Mouse (Mus musculus) layer of hippocampus, adult 9-10 months (tissue): ENCODE data around the gene Tor1a.

Experiments
- DNase-seq: peaks from one replicate; pipeline ENCODE4 v3.0.0; 2022; ENCODE audit warnings: low spot score

Gene Tor1a

DNA sequence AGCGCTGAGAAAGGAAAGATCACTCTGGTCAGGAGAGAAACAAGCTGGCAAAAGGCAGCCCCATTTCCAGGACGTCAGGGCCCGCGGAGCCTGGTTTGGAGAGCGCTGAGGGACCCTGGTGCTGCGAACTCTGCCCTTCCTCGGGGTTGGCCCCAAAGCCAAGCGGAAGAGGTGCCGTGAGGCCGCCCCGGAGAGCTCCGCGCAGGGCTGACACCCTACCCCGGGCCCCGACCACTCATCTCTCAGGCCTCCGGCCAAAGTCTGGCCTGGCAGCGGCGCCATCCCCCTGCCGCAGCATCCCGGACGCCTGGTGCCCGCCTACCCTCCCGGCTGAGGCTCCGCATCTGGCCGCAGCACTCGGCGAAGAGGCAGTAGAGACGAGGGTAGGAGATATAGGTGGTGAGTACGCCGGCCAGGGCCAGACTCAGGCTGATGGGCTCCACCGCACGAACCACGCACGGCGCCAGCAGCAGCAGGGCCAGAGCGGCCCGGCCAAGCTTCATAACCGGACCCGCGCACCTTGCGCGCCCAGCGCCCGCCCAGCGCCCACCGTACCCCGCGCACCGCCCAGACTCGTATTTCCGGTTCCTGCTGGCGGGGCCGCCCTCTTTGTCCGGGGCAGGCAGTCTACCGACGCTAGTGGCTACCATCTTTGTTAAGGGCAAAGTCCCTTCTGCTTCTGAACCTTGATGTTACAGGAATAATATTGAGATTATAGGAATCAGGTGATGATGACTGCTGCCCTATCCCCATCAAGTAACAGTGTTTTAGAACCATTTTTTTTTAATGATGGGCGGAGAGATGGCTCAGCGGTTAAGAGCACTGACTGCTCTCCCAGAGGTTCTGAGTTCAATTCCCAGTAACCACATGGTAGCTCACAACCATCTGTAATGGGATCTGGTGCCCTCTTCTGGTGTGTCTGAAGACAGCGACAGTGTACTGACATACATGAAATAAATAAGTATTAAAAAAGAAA is at the start of gene Tor1a:
Tor1a (minus strand) TSS at position 582 of the 976 bp plus-strand sequence.
- DNase-seq: peak; percentile 84

DNA sequence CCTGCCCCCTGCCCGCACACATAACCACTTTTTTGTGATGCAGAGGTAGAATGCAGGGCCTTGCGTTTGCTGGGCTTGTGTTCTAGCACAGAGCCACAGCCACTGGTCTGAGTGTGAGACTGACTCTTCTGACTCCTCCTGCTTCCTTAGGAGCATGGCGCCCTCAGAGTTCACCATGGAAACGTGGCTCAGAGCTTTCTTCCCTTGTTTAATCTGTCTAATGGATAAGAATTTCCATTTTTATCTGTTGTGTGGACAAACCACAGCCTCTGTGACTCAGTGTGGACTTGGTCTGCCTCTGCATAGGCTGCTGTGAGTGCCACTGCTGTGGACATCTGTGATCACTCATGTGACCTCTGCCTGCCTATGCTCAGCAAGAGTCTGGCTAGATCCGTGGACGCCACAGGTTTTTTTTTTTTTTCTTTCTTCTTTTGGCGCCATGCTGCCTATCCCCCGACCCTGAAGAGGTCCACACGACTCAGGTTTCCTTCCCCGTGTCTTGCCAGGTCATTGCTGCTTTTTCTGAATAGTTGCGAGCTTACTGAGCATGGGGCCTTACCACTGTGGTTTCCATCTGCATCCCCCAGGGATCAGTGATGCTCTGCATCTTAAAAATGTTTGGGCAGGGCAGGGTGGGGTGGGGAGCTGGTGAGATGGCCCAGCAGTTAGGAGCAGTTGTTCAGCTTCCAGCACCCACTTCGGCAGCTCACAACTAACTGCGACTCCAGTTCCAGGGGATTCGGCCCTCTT is 45.8 kb upstream of the Tor1a start:
- no peak for DNase-seq

DNA sequence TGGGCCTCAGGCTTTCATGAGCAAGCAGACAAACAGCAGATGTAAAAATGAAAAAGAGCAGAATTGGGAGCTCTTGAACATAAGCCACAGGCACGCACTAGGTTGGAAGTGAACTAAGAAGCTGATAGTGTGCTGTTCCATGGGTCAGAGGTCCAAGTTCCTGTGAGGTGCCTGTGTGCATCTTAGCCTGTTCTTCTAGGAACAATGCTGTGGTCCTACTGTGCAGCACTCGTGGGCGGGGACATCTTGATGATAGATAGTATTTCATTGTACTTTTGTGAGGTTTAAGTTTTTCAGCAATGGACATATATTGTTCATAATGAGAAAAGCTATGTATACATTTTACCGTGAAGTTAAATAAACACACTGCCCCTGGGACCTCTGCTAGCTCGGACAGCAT is 39.5 kb upstream of the Tor1a start:
- DNase-seq: no peak

DNA sequence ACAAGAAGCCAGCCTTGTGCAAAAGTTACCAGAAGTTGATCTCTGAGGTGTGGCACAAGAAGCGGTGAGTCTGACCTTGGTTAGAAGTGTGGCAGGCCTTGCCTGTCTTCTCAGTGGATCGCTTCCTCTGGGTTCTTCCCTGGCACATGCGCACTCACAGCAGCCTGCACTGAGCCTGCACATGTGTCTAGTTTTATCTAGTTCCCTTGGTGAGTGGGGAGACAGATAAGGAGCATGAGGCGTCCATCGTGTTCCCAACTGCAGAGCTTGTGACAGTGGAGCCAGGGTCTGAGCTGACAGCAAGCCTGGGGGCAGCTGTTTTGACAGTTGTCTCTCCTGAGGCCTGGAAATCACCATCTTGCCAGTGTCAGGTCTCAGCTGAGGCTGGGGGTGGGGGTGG is 38.7 kb upstream of the Tor1a start:
- no peak for DNase-seq

DNA sequence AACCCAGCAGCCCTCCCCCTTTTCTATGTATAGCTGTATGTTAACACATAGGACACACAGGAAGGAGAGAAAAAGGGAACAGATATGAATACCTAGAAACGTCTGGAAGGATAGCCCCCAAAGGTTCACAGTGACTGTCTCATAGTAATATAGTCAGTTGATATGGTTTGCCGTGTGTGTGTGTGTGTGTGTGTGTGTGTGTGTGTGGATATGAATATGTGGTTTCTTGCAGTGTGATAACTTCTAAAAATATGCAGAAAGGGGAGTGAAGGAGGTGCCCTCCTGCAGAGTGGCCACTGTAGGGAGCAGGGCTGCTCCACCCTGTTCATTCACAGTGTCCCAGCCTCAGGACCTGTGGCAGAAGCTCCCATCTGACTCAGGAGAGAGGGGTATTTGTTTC is 37.7 kb upstream of the Tor1a start:
- DNase-seq: no peak

DNA sequence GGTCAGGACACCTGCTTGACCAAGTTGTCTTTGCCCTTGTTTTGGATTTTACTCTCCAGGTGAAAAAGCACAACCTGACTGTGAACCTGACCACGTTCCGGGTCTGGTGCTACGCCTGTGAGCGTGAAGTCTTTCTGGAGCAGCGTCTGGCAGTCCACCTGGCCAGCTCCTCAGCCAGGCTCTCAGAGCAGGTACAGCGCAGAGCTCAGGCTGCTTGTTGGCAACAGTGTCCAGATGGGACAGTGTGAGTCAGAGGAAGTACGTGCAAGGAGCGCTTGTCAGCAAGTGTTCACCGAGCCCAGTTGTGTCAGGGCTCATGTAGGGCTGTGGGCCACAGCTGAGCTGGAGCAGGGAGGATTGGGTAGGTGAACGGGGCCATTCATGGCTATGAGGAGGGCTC is 35.1 kb upstream of the Tor1a start:
- DNase-seq: no peak

DNA sequence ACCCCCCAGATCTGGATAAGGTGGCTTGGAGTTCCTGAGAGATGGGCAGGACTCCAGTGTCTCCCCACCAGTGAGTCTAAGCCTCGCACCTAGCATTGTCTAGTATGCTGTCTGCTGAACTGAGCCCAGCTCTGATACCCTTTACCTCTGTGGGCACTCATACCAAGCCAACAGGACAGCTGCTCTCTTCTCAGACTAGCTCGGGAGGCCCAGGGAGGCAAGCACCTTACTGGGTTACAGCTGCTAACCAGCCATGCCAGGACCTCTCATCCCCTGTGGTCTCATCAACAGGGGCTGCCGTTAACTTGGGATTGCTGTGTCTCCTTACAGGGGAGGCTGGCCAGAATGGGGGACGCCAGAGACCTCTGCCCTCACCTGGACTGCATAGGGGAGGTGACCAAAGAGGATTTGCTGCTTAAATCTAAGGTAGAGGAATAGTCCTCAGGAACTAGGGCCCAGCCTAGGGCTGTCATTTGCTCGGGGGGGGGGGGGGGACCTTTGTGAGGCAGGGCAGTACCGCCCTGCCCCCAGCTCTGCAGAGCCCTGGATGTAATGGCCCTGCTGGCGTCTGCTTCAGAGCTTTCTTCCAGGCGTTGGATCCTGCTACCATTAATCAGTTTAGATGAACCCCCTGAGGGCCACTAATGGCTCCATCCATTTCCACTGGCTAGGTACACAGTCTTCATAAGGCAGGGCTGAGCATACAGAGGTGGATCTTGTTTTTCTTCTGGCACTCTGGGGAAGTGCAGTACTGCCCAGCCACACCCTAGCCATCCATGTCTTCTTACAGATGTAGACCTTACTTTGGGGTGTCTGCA is 30.9 kb upstream of the Tor1a start:
- DNase-seq: no peak

DNA sequence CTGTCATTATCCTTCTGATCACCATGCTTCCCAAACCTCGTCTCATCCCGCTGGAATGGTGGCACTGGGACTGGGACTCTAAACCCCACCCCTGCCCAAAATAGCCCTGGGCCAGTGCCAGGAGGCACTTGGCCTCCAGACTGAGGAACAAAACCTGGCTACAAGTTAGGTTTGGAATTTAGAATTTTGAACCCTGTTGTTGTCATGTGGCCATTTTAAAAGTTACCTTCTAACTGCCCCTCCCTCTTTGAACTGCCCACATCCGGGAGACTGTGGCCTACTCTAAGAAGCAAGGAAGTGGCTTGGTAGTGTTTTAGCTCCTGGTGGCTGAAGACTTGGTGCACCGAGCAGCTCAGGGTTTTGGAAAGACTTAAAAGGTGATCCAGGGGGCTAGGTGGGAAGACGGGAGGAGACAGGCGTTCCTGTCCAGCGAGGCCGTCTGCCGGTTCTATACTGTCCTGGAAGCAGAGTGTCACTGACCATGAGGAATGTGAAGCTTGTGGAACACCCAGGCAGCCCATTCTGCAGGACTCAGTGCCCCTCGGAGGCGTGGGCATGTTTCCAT is 27.8 kb upstream of the Tor1a start:
- DNase-seq: no peak

DNA sequence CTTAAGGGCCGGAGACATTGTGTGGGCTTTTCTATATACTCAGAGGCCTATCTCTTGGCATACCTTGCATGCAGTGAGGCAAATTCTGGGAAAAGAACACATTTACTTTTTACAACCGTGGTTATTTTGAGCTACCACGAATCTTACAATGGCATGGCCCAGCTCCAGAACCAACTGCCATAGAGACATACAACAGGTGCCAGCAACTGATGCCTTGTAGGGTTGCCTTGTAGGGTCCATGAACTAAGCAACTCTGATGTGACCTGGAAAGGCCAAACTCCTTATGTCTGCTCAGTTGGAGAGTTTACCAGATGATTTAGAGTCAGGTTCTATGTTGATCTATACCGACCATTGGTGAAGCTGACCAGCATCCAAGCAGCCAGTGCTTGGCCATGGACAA is 27.1 kb upstream of the Tor1a start:
- no peak for DNase-seq

DNA sequence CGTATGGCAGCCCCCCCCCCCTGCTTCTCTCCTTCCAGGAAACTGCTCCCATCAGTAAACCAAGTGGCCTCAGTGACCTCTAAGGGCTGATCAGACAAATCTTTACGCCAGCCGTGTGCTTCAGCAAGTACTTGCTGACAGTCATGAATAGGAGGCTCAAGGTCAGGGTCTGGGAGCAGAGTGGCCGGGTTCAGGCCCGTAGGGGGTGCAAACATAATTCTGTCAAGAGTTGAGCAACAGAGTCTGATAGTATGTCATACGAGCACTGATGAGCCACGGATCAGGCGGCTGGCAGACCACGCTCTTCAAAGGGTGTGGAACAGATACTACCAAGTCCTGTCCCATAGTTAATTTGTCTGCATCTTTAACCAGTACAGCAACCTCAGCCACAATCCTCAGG is 22.5 kb upstream of the Tor1a start:
- DNase-seq: no peak

DNA sequence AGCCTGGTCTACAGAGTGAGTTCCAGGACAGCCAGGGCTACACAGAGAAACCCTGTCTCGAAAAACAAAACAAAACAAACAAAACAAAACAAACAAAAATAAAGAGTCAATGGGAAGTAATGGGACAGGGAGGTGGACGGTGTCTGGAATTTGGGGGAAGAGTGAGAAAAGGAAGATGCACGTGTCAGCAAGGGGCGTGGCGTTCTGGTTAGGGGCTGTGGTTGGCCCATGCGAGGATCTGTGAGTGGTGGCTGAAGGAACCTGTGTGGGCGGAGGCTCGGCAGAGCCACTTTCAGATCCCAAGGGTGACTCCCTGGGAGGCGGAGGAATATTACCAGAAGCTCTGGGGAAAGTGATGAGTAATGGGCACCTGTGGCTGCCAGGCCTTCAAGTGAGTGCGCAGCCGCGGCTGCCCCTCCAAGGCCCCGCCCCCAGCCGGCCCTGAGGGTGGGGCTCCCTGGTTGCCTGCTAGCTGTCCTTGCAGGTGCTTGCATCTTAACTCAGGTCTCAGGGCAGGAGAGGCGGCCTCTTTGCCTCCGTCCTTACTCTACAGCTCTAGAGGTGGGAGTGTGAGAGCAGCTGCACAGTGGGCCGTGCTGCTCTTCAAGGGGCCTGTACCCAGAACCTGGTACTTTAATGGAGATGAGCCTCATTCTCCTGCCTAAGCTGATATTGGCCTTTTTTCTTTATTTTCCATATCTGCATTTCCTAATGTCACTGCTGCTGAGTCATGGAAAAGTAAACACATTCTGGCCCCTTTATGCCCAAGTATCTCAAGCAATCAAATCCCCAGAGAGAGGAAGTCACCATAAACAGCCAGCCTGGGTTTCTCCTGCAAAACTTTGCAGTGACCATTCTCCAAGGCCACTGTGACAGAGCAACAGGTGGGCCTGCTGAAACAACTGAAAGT is 17.6 kb upstream of the Tor1a start:
- no peak for DNase-seq

DNA sequence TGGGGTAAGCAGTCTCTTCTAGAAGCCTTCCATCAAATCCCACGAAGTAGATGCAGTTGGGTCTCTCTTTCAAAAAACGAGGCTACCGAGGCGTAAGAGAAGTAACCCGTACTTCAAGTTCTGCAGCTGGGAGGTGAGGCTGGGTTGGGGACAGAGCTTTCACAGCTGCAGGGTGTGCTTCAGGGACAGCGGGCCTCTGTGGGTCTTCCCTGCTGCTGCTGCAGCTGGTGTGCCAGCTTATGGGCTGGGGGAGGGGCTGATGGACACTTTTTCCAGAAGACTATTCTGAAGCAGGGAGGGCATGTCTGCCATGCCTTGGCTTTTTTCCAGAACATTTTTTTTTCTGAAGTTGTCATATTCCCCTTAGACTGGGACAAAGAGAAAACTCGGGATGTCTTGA is 15.3 kb upstream of the Tor1a start:
- DNase-seq: no peak

DNA sequence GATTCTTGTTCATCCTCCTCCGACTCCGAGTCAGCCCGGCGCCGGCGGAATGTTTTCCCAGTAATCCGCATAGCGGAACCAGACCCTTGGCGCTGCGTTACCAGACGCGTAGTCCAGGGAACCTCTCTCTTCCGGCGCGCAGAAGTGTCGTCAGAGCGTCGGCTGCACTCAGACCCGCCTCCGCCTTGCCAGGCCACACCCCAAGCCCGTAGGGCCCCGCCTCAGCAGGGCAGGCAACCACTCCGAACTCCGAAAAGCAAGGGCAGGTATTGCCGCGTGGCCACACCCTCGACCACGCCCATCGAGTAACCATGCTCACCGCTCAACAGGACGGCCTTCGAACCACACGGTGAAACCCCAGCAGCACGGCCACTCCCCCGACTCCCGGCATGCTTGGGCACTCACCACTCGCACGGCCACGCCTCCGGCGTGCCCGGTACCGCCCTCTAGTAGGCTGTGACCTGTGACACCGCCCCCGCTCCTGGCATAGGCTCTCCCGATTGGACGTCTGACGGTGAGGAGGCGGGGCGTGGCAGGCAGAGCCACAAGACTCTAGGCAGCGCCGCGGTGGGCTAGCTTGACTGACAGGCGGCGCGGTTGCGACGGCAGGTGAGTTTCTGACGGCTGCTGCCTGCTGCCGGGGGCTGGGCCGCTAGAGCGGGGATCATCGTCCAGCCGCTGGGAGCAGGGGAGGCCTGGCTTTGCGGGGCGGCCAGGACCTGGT is 14.2 kb upstream of the Tor1a start, which contains the start of the genes BC005624 and Usp20:
BC005624 (minus strand) TSS at position 412 of the 724 bp plus-strand sequence.
Usp20 (plus strand) TSS at position 490 of the 724 bp plus-strand sequence.
- DNase-seq: peak; percentile 99

DNA sequence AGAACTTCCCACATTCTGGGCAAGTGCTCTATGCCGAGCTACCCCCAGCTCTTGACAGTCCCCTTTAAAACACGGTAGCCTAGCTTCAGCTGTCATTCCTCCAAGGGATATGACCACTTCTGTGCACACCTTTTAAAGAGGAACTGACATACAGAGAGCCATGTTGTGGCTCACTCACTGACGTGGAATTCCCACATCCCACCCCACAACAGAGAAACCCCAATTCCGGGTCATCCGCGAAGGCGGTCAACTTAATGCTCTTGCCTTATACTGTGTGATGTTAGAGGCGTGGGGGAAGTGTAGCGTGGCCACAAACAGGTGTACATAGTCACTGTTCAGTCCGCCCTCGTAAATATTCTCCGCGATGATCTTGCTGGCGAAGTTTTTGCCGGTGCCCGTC is 907 bp downstream of the Tor1a start:
- DNase-seq: no peak

DNA sequence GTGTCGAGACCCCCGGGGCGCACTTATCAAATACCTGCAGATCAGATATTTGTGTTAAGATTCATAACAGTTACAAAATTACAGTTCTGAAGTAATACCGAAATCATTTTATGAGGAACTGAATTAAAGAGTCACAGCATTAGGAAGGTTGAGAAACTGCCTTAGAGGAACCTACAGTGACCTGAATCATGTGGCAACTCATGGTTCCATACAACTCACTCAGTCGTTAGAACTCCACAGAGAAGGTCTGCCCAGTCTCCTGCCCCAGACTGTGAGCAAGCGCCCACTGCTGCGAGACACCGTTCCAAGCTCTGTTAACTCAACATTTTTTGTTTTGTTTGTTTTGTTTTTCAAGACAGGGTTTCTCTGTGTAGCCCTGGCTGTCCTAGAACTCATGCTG is 2.1 kb downstream of the Tor1a start:
- no peak for DNase-seq

DNA sequence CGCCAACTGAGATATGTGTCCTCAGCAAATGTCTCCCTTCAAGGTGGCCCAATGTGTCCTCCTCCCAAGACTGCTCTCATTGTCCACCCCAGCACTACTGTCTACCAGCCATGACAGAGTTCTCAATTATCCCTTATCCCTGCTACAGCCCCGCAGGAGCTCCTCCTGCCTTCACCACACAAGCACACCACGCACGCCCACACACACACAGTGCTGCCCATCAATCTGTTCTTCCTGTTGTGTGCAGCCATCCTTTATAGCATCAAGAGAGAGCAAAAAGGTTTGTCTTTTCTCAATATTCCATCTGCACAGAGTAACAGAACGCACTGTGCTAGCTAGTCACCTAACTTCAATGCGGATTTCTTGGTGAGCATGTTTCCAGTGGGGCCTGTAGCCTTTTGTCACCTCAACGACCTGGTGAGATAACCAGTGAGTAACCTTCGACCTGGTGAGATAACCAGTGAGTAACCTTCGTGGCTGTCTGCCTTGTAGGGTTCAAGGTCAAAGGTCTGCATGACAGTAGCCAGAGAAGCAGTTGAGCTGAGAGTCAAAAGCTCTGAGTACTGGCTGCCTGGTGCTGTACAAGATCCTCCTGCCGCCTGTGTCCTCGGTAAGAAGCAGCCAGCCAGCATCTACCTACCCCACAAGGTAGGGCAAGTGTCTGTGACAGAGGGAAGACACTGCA is 5.0 kb downstream of the Tor1a start:
- DNase-seq: no peak

DNA sequence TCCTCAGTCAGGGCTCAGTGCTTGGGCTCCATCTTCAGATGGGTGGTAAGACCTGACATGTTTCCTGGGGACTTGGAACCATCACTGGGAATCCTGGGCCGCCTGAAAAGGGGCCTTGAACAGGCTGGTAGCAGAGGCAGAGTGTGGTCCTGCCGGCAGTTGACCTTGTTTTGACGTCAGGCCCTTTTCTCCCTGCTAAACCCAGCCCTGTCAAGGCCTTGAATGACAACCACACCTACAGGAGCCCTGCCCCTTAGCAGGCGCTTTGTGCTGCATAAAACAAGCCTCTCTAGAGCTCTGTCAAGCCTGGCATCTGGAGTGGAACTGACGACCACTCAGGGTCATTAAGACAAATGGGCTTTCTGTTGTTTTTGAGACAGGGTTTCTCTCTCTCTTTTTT is 7.9 kb downstream of the Tor1a start:
- no peak for DNase-seq

DNA sequence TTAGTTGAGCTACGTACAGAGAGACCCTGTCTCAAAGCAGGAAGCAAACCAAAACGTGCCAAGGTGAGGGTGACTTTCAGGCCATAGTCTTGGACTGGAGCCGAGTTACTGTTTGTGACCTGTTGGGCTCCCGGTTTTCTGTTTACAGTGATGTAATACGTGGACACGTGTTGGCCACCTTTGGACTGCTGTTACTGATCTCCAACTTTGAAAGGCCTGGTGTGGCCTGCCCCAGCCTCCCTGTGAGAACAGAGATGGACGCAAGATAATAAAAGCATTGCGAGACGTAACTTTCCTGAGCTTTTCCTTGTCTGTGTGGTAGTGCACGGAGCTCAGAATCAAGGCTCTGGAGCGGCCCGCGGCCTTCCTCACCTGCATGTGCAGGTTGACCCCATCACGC is 9.0 kb downstream of the Tor1a start:
- DNase-seq: no peak

DNA sequence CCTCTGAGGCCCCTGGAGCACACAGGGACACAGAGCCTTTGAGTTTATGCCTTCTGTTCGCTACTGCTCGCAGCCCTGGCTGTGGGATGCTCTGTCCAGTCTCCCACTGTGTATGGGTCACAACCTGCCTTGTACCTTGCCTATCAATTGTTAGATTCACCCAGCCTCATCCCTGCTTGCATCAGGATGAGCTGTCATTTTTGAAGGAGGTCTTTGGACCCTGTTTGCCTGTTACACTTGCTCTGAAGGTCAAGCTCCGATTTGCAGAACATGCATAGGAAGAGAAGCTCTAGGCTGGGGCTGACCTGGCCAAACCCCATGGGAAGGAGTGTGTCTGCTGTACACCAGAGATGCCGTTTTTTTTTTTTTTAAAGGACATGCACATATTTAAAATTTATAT is 10.2 kb downstream of the Tor1a start:
- DNase-seq: no peak

DNA sequence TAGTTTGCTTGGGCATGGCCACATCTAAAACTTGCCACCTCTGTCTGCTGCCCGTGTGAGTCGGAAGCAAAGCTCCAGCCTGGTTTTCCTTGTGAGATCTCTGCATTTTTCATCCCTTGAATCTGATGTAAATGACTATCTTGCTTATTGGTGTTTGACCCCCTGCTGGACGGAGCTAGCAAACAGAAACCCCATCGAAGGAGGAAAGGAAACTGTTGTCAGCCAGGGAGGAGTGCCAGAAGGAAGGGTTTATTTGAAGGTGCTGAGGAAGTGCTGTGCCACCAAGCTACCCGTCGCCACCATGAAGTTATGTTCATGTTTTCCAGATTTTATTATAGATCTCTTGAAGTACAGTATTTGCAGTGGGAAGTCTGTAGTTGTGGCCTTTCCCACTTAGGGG is 12.9 kb downstream of the Tor1a start:
- no peak for DNase-seq
